Mouse (Mus musculus) lung, embryonic 16.5 days (tissue): ENCODE measurements around the gene Dock8. TPM values are rescaled to one million over a fixed set of nuclear protein-coding genes. Genes with fewer than 3 reads are reported as not detected.
A peak's percentile ranks its signal among the peaks of the same experiment; 100 is the strongest.

Source experiments
- ATAC-seq: fragments of 200-750 bp; cut with Nextera tagmentation; 2 replicates; pipeline ENCODE4 v1.8.0; 2017; ENCODE audit warnings: low read depth, mild to moderate bottlenecking, moderate library complexity
- H3K27ac ChIP-seq: fragments of 300-500 bp; sonication (generic); 2 replicates; pipeline ENCODE4 v1.5.1; 2014; ENCODE audit warnings: mild to moderate bottlenecking, control low read depth, low read length
- H3K27me3 ChIP-seq: fragments of 300-500 bp; sonication (generic); 2 replicates; pipeline ENCODE4 v1.6.1; 2014; ENCODE audit warnings: low read depth, low read length, mixed read lengths; ENCODE audit not compliant: control insufficient read depth, insufficient read depth
- H3K36me3 ChIP-seq: fragments of 300-500 bp; sonication (generic); 2 replicates; pipeline ENCODE4 v1.6.1; 2014; ENCODE audit warnings: low read length; ENCODE audit not compliant: control insufficient read depth, insufficient read depth
- H3K4me1 ChIP-seq: fragments of 300-500 bp; sonication (generic); replicated peaks from 2 replicates; pipeline ENCODE4 v1.6.1; 2014; ENCODE audit warnings: low read length, mixed read lengths; ENCODE audit not compliant: control insufficient read depth, insufficient read depth
- H3K4me2 ChIP-seq: fragments of 300-500 bp; sonication (generic); 2 replicates; pipeline ENCODE4 v1.6.1; 2014; ENCODE audit warnings: low read depth, low read length, control low read depth
- H3K4me3 ChIP-seq: fragments of 300-500 bp; sonication (generic); 2 replicates; pipeline ENCODE4 v1.5.1; 2014; ENCODE audit warnings: mild to moderate bottlenecking, low read length, control low read depth
- H3K9ac ChIP-seq: fragments of 300-500 bp; sonication (generic); 2 replicates; pipeline ENCODE4 v1.6.1; 2014; ENCODE audit warnings: low read length, control low read depth
- H3K9me3 ChIP-seq: fragments of 300-500 bp; sonication (generic); 2 replicates; pipeline ENCODE4 v1.6.1; 2016; ENCODE audit warnings: low read length; ENCODE audit not compliant: control insufficient read depth
- WGBS: fragments of 180-500 bp; shearing (Covaris S2); extraction: QIAGEN DNeasy Blood & Tissue Kit; methylation state at CpG from one replicate; pipeline ENCODE4 v1.1.7; 2014; 5-methylcytosine and 5-hydroxymethylcytosine counted together
- polyA plus RNA-seq: library from polyadenylated mRNA; unstranded; fragments of >200 nt; fragmentation: Nextera tagmentation; extraction: Ambion mirVana; gene quantifications from 2 replicates; pipeline ENCODE4 v1.2.1, GENCODE M21; 2015

The Dock8 gene
- polyA plus RNA-seq, 1 experiment from 2014 or later: 3.9 TPM

DNA sequence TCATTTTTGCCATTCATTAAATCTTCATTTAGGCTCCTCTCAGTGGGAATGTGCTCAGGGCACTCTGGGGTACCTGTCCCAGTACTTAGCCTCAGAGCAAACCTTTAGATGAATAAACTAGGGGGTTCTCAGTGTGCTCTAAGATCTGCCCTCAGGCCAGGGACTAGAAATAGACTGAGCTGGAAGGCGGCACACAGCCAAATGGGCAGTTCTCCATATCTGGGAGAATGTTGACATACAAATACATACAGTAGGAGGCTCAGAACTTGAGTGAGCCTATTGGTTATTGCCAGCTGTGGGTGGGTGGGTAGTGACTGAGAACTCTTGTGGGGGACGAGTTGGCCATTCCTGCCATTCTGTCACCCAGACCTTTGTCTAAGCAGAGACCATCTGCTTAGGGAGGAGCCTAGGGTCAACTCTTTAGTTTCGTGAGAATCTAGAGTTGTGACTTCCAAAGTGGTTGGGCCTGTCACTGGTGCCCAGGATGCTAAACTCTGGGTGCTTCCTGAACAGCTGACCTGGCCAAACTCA is 252.3 kb downstream of the Dock8 start:
- ATAC-seq: peak; percentile 71
- no peaks in the 10 kb centered on the region for H3K36me3 ChIP-seq
- no peak overlapping the region for H3K27ac ChIP-seq
- WGBS: 53% methylated on average over 3 of the region's 3 CpGs
- no peaks in the 10 kb centered on the region for H3K9me3 ChIP-seq
- H3K4me1 ChIP-seq: peaks cover 3% of the 10 kb centered on the region; the same call in 1 of the 2 replicates
- no peak overlapping the region for H3K4me2 ChIP-seq
- H3K27me3 ChIP-seq: no peaks in the 10 kb centered on the region
- H3K4me3 ChIP-seq: no peak overlapping the region
- H3K9ac ChIP-seq: no peak overlapping the region

Other genes starting within 250 kb of the Dock8 start
- gene Pgm5, start 137.7 kb upstream of the Dock8 start, polyA plus RNA-seq: 2.5 and 2.9 TPM in 2 replicates
- gene Gm10053, start 123.8 kb upstream of the Dock8 start, polyA plus RNA-seq: 175 and 190 TPM in 2 replicates
- not detected in 2 replicates for gene Foxd4, start 98.3 kb upstream of the Dock8 start, polyA plus RNA-seq
- 19.7 and 21.4 TPM in 2 replicates for gene Cbwd1, start 37.9 kb upstream of the Dock8 start, polyA plus RNA-seq
- 19.9 and 23.1 TPM in 2 replicates for gene Kank1, start 237.4 kb downstream of the Dock8 start, polyA plus RNA-seq